Mouse (Mus musculus) layer of hippocampus, adult 8-10 months (tissue): Measurements from ENCODE around the gene Pcbp1. TPM values are rescaled to one million over a fixed set of nuclear protein-coding genes. Genes with fewer than 3 reads are reported as not detected.
"Not testable (repeated sequence)": the region's sequence is repeated elsewhere in the genome, so short reads cannot be mapped to it uniquely, and the experiment has no call there.

ENCODE experiments used
- DNase-seq, 2 experiments: peaks; one replicate each; pipeline ENCODE4 v3.0.0; 2022; ENCODE audit warnings: low spot score in 2 of 2
- microRNA-seq, 2 experiments: library from miRNA; unstranded; fragments of <30 nt; microRNA quantifications; one replicate each; pipeline ENCODE4 v1.2.0; 2022
- total RNA-seq, 4 experiments: library from RNA; stranded (reverse); gene quantifications; 2 replicates each; pipeline ENCODE4 v1.2.4; 2022

Gene Pcbp1
- total RNA-seq, 4 experiments from 2014 or later, result 172 to 184 (median 178) TPM

- no peak for DNase-seq
These were observed 31.4 kb downstream of the Pcbp1 start for GRCm38 (mm10) chr6:86494767-86495166.

GRCm38 (mm10) chr6:86493469-86494263, 32.5 kb downstream of the Pcbp1 start:
- no peak for DNase-seq

- DNase-seq, result not testable (repeated sequence)
These were observed 35.7 kb downstream of the Pcbp1 start for GRCm38 (mm10) chr6:86490413-86490812.

- DNase-seq, result no peak
These were observed 36.2 kb downstream of the Pcbp1 start for GRCm38 (mm10) chr6:86489945-86490344.

- DNase-seq, result no peak
These were observed 38.0 kb downstream of the Pcbp1 start for GRCm38 (mm10) chr6:86488149-86488485.

- peak; percentile 54 to 73 for DNase-seq
These were observed 38.6 kb downstream of the Pcbp1 start for GRCm38 (mm10) chr6:86487358-86488148.

- DNase-seq, result no peak
These were observed 40.0 kb downstream of the Pcbp1 start for GRCm38 (mm10) chr6:86485943-86486640.

GRCm38 (mm10) chr6:86481871-86482270, 44.2 kb downstream of the Pcbp1 start:
- DNase-seq, result no peak

- no peak for DNase-seq
These were observed 45.8 kb downstream of the Pcbp1 start for GRCm38 (mm10) chr6:86480189-86480831.

- DNase-seq, result no peak
These were observed 46.3 kb downstream of the Pcbp1 start for GRCm38 (mm10) chr6:86479816-86480188.

GRCm38 (mm10) chr6:86479311-86479710, 46.8 kb downstream of the Pcbp1 start:
- DNase-seq, result no peak

GRCm38 (mm10) chr6:86476931-86477330, 49.2 kb downstream of the Pcbp1 start:
- no peak for DNase-seq

GRCm38 (mm10) chr6:86475462-86476167, 50.5 kb downstream of the Pcbp1 start:
- no peak for DNase-seq

- DNase-seq, result no peak
These were observed 51.4 kb downstream of the Pcbp1 start for GRCm38 (mm10) chr6:86474646-86475181.

Small RNA genes lying within 50 kb of the gene (microRNA-seq; reads per million reads assigned to microRNA genes)
- 0 reads per million in 2 experiments for gene Gm22184

Other genes with a start within 250 kb of the Pcbp1 start
- 10 to 100 TPM; 24.4 to 27.8 (median 27.3) TPM for gene Fam136a, start 160.7 kb downstream of the Pcbp1 start, total RNA-seq
- 10 to 100 TPM; 44.1 to 77.4 (median 71.6) TPM for gene Snrpg, start 155.0 kb downstream of the Pcbp1 start, total RNA-seq
- 100 to 1,000 TPM; 115 to 135 (median 124) TPM for gene Pcyox1, start 129.2 kb downstream of the Pcbp1 start, total RNA-seq
- gene Tia1, start 122.1 kb downstream of the Pcbp1 start, total RNA-seq, result 100 to 1,000 TPM; 105 to 159 (median 144) TPM
- 1 to 10 TPM in 2 of 4 experiments, not detected in 2; 1.1 to 1.9 TPM for gene Gm44790, start 99.7 kb downstream of the Pcbp1 start, total RNA-seq
- 10 to 100 TPM; 18.4 to 24.0 (median 19.7) TPM for gene C87436, start 87.9 kb downstream of the Pcbp1 start, total RNA-seq
- gene Asprv1, start 101.8 kb upstream of the Pcbp1 start, total RNA-seq, result 1 to 10 TPM in 3 of 4 experiments, under 1 TPM in 1; 0.80 to 2.1 (median 1.8) TPM
- 10 to 100 TPM; 18.2 to 20.7 (median 19.2) TPM for gene Mxd1, start 142.8 kb upstream of the Pcbp1 start, total RNA-seq
- 10 to 100 TPM; 49.8 to 62.4 (median 55.5) TPM for gene Snrnp27, start 158.2 kb upstream of the Pcbp1 start, total RNA-seq
- 10 to 100 TPM; 30.3 to 35.5 (median 31.5) TPM for gene Gmcl1, start 207.1 kb upstream of the Pcbp1 start, total RNA-seq